Mouse (Mus musculus) gastrocnemius, postnatal 14 days (tissue): ENCODE results near the gene Cstf2t. TPM values are rescaled to one million over a fixed set of nuclear protein-coding genes. Genes with fewer than 3 reads are reported as not detected.

Experiments used
- DNase-seq: peaks from one replicate; pipeline ENCODE4 v3.0.0; 2021; ENCODE audit warnings: mixed read lengths
- intact Hi-C: fragments of 180-260 bp; cut with DNase I; formaldehyde crosslinking; loops from one replicate; pipeline ENCODE4 v1.15.1; 2025; ENCODE audit warnings: low total_unique reads
- long read RNA-seq, 2 experiments: library from polyadenylated mRNA; stranded (forward); transcript quantifications; one replicate each; pipeline ENCODE4 v2.0.0; 2021
- total RNA-seq, 2 experiments: library from RNA; stranded (reverse); gene quantifications; 2 replicates each; pipeline ENCODE4 v1.2.3; 2021

Cstf2t gene
- total RNA-seq: 10 to 100 TPM; 18.4 to 19.4 TPM
- long read RNA-seq, experiment 1, full-length matches to known transcripts: 42 of 42 reads
- long read RNA-seq, experiment 1, partial matches to known transcripts: 0 of 42 reads
- long read RNA-seq, experiment 1, other reads (novel, unspliced or antisense): 0 of 42 reads
- long read RNA-seq, experiment 2, full-length matches to known transcripts: 45 of 45 reads
- long read RNA-seq, experiment 2, partial matches to known transcripts: 0 of 45 reads
- long read RNA-seq, experiment 2, other reads (novel, unspliced or antisense): 0 of 45 reads

- intact Hi-C loops: no loop called here
- DNase-seq: peak; percentile 99
Observed at GRCm38 (mm10) chr19:31082662-31083429, at the start of gene Cstf2t. Gene Cstf2t, plus strand, starts transcription at chr19:31082837.

GRCm38 (mm10) chr19:31038951-31039350 lies 43.7 kb upstream of the Cstf2t start:
- intact Hi-C loops: no loop called here
- no peak for DNase-seq

GRCm38 (mm10) chr19:31040948-31041847 lies 41.4 kb upstream of the Cstf2t start:
- intact Hi-C loops: no loop called here
- DNase-seq: no peak

GRCm38 (mm10) chr19:31046601-31047000 lies 36.0 kb upstream of the Cstf2t start:
- intact Hi-C loops: no loop called here
- DNase-seq: no peak

GRCm38 (mm10) chr19:31064740-31065139 lies 17.9 kb upstream of the Cstf2t start:
- DNase-seq: no peak
- intact Hi-C loops: no loop called here

GRCm38 (mm10) chr19:31065206-31065781 lies 17.3 kb upstream of the Cstf2t start:
- DNase-seq: no peak
- intact Hi-C loops: no loop called here

- DNase-seq: no peak
- intact Hi-C loops: no loop called here
Observed at GRCm38 (mm10) chr19:31073959-31074716, 8.5 kb upstream of the Cstf2t start.

- intact Hi-C loops: no loop called here
- DNase-seq: no peak
Observed at GRCm38 (mm10) chr19:31074717-31075063, 7.9 kb upstream of the Cstf2t start.

- intact Hi-C loops: no loop called here
- no peak for DNase-seq
Observed at GRCm38 (mm10) chr19:31076106-31076505, 6.5 kb upstream of the Cstf2t start.

GRCm38 (mm10) chr19:31078241-31078640 lies 4.4 kb upstream of the Cstf2t start:
- no peak for DNase-seq
- intact Hi-C loops: no loop called here

- intact Hi-C loops: no loop called here
- DNase-seq: no peak
Observed at GRCm38 (mm10) chr19:31082226-31082625, 411 bp upstream of the Cstf2t start.

GRCm38 (mm10) chr19:31083761-31084160 lies 1.1 kb downstream of the Cstf2t start:
- peak; percentile 6 for DNase-seq
- intact Hi-C loops: no loop called here

- no peak for DNase-seq
- intact Hi-C loops: no loop called here
Observed at GRCm38 (mm10) chr19:31097857-31098256, 15.2 kb downstream of the Cstf2t start.

- intact Hi-C loops: no loop called here
- no peak for DNase-seq
Observed at GRCm38 (mm10) chr19:31099369-31099768, 16.7 kb downstream of the Cstf2t start.

- intact Hi-C loops: no loop called here
- DNase-seq: no peak
Observed at GRCm38 (mm10) chr19:31104764-31105163, 22.1 kb downstream of the Cstf2t start.

GRCm38 (mm10) chr19:31106036-31106435 lies 23.4 kb downstream of the Cstf2t start:
- intact Hi-C loops: no loop called here
- no peak for DNase-seq

GRCm38 (mm10) chr19:31106835-31107554 lies 24.4 kb downstream of the Cstf2t start:
- intact Hi-C loops: no loop called here
- DNase-seq: no peak

- no peak for DNase-seq
- intact Hi-C loops: no loop called here
Observed at GRCm38 (mm10) chr19:31114690-31115089, 32.1 kb downstream of the Cstf2t start.
